Mouse (Mus musculus): Measurements from ENCODE around the gene Ccer1. TPM values are rescaled to one million over a fixed set of nuclear protein-coding genes. Genes with fewer than 3 reads are reported as not detected.
"Not testable (repeated sequence)": the region's sequence is repeated elsewhere in the genome, so short reads cannot be mapped to it uniquely, and the experiment has no call there.

Gene Ccer1
- polyA plus RNA-seq, 1 experiment from 2014 or later = not detected

DNA sequence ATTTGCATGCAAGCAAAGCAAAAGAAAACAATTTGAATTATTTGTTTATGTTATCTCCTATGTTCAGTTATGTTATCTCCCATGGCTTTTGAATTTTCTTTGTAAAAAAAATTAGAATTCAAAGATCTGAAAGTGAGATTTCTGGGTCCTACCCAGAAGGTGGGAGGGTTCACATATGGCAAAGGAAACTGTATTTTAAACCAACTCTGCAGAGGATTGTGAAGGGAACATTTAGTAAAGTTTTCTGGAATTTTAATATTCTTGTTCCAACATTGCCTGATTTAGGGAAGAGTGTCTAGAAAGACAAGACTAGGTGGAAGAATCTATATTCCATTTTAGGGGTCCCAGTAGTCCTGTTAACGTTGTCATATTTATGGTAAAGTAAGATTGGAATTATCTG lies 24.4 kb downstream of the Ccer1 start:
- Histone ChIP-seq H3K4me1 (ENCODE audit: control insufficient read depth, insufficient read depth, low read length) (no peaks in the 10 kb centered on the region), H3K4me2 (ENCODE audit: low read depth, low read length) (no peak overlapping the region), H3K27ac (replicated peaks; ENCODE audit: low read depth, low read length) (no peak overlapping the region), H3K9ac (replicated peaks; ENCODE audit: low read length) (no peak overlapping the region), H3K4me3 (ENCODE audit: low read depth, low read length) (no peak overlapping the region), H3K27me3 (ENCODE audit: control insufficient read depth, insufficient read depth, low read length) (no peaks in the 10 kb centered on the region), H3K9me3 (replicated peaks; ENCODE audit: control insufficient read depth, low read length) (no peaks in the 10 kb centered on the region), H3K36me3 (replicated peaks; ENCODE audit: control insufficient read depth, insufficient read depth, low read depth, low read length) (no peaks in the 10 kb centered on the region)
- DNase-seq (ENCODE audit: low spot score) = no peak
- 63% methylated on average over 1 of the region's 1 CpGs for WGBS
- ATAC-seq (replicated peaks; ENCODE audit: insufficient number of reproducible peaks, low FRiP score, low TSS enrichment, low read depth) = no peak

DNA sequence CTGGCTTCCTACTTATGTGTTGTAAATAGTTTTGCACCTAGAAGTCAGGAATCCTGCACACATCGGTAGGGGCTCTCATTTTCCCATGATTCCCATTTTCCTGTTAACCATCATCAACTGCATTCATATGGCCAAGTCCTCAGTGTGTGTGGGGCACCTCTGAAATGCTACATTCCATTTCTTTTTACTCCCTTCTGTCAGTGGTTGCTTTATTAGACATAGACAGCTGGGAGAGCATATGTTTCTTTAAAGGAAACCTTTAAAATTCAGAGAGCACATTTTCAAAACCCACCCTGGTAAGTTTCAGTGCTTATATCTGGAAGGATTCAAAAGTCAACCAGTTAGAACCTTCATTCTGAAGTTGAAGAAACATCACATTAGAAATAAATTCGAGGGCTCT lies 25.2 kb downstream of the Ccer1 start:
- no peak for DNase-seq (ENCODE audit: low spot score)
- H3K4me2 ChIP-seq (ENCODE audit: low read depth, low read length) = no peak overlapping the region
- H3K4me3 ChIP-seq (ENCODE audit: low read depth, low read length) = no peak overlapping the region
- H3K4me1 ChIP-seq (ENCODE audit: control insufficient read depth, insufficient read depth, low read length) = no peaks in the 10 kb centered on the region
- no peaks in the 10 kb centered on the region for H3K9me3 ChIP-seq (replicated peaks; ENCODE audit: control insufficient read depth, low read length)
- 73% methylated on average over 2 of the region's 2 CpGs for WGBS
- H3K27ac ChIP-seq (replicated peaks; ENCODE audit: low read depth, low read length) = no peak overlapping the region
- H3K36me3 ChIP-seq (replicated peaks; ENCODE audit: control insufficient read depth, insufficient read depth, low read depth, low read length) = no peaks in the 10 kb centered on the region
- ATAC-seq (replicated peaks; ENCODE audit: insufficient number of reproducible peaks, low FRiP score, low TSS enrichment, low read depth) = no peak
- no peak overlapping the region for H3K9ac ChIP-seq (replicated peaks; ENCODE audit: low read length)
- H3K27me3 ChIP-seq (ENCODE audit: control insufficient read depth, insufficient read depth, low read length) = no peaks in the 10 kb centered on the region

DNA sequence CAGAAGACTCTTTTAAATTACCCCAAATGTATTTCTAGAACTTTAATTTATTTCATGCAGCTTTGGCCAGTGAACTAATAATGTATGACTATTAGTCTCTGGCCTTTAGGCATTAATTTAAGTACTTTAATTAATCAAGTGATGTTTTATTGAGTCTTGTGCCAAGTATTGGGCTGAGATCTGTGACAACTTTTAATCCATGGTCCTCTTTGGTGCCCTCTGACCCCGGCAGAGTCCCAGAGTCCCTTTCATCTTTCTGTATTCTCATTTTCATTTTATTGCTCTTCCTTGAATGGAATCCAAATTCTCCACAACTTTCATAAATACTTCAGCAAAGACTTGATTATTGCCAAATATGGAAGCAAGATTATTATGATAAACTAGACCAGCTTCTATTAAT lies 27.8 kb downstream of the Ccer1 start:
- no peaks in the 10 kb centered on the region for H3K36me3 ChIP-seq (replicated peaks; ENCODE audit: control insufficient read depth, insufficient read depth, low read depth, low read length)
- 88% methylated on average over 1 of the region's 1 CpGs for WGBS
- no peak overlapping the region for H3K9ac ChIP-seq (replicated peaks; ENCODE audit: low read length)
- H3K27me3 ChIP-seq (ENCODE audit: control insufficient read depth, insufficient read depth, low read length) = no peaks in the 10 kb centered on the region
- H3K4me2 ChIP-seq (ENCODE audit: low read depth, low read length) = no peak overlapping the region
- no peaks in the 10 kb centered on the region for H3K4me1 ChIP-seq (ENCODE audit: control insufficient read depth, insufficient read depth, low read length)
- ATAC-seq (replicated peaks; ENCODE audit: insufficient number of reproducible peaks, low FRiP score, low TSS enrichment, low read depth) (no peak), DNase-seq (ENCODE audit: low spot score) (no peak)
- H3K27ac ChIP-seq (replicated peaks; ENCODE audit: low read depth, low read length) = no peak overlapping the region
- H3K4me3 ChIP-seq (ENCODE audit: low read depth, low read length) = no peak overlapping the region
- H3K9me3 ChIP-seq (replicated peaks; ENCODE audit: control insufficient read depth, low read length) = no peaks in the 10 kb centered on the region

DNA sequence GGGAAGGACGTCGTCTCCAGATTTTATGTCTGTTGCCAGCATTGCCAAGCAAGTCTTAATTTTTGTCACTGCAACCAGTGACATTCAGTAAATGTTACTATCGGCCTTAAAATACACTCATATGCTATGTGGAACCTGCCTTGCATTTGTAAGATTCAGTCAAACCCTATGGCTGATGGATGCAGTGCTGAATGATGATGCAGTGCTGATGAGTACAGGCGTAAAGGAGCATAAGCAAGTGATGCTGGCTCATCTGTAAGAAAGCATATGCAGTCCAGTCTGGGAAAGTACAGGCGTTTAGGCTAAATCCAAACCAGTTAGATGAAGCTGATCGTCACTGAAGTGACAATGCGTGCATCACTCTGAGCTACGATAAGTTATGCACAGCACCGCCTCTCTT lies 29.9 kb downstream of the Ccer1 start:
- ATAC-seq (replicated peaks; ENCODE audit: insufficient number of reproducible peaks, low FRiP score, low TSS enrichment, low read depth) (no peak), DNase-seq (ENCODE audit: low spot score) (no peak)
- Histone ChIP-seq H3K27ac (replicated peaks; ENCODE audit: low read depth, low read length) (no peak overlapping the region), H3K4me1 (ENCODE audit: control insufficient read depth, insufficient read depth, low read length) (no peaks in the 10 kb centered on the region), H3K9ac (replicated peaks; ENCODE audit: low read length) (no peak overlapping the region), H3K9me3 (replicated peaks; ENCODE audit: control insufficient read depth, low read length) (no peaks in the 10 kb centered on the region), H3K27me3 (ENCODE audit: control insufficient read depth, insufficient read depth, low read length) (no peaks in the 10 kb centered on the region), H3K4me3 (ENCODE audit: low read depth, low read length) (no peak overlapping the region), H3K36me3 (replicated peaks; ENCODE audit: control insufficient read depth, insufficient read depth, low read depth, low read length) (no peaks in the 10 kb centered on the region), H3K4me2 (ENCODE audit: low read depth, low read length) (no peak overlapping the region)
- 94% methylated on average over 9 of the region's 9 CpGs for WGBS

DNA sequence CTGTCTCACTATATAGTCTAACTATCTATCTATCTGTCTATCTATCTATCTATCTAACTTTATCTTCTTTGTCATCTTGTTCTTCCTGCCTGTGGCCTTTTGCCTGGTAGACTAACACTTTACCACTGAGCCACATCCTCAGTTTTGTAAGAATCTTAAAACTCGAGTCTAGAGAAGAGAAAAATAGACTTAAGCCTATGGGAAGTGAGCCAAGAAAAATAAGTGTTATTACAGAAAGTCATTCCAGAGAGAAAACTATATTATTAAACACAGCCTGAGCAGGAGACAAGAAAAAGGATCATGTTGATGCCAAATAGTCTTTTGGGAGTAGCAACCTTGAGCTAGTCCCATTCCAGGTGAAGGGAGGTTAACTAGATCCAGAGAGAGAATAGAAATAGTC lies 33.1 kb downstream of the Ccer1 start:
- no peaks in the 10 kb centered on the region for H3K9me3 ChIP-seq (replicated peaks; ENCODE audit: control insufficient read depth, low read length)
- 44% methylated on average over 1 of the region's 1 CpGs for WGBS
- no peak overlapping the region for H3K4me2 ChIP-seq (ENCODE audit: low read depth, low read length)
- no peak overlapping the region for H3K27ac ChIP-seq (replicated peaks; ENCODE audit: low read depth, low read length)
- H3K4me3 ChIP-seq (ENCODE audit: low read depth, low read length) = no peak overlapping the region
- H3K36me3 ChIP-seq (replicated peaks; ENCODE audit: control insufficient read depth, insufficient read depth, low read depth, low read length) = no peaks in the 10 kb centered on the region
- DNase-seq (ENCODE audit: low spot score) = no peak
- ATAC-seq (replicated peaks; ENCODE audit: insufficient number of reproducible peaks, low FRiP score, low TSS enrichment, low read depth) = no peak
- H3K27me3 ChIP-seq (ENCODE audit: control insufficient read depth, insufficient read depth, low read length) = no peaks in the 10 kb centered on the region
- H3K4me1 ChIP-seq (ENCODE audit: control insufficient read depth, insufficient read depth, low read length) = no peaks in the 10 kb centered on the region
- H3K9ac ChIP-seq (replicated peaks; ENCODE audit: low read length) = no peak overlapping the region

DNA sequence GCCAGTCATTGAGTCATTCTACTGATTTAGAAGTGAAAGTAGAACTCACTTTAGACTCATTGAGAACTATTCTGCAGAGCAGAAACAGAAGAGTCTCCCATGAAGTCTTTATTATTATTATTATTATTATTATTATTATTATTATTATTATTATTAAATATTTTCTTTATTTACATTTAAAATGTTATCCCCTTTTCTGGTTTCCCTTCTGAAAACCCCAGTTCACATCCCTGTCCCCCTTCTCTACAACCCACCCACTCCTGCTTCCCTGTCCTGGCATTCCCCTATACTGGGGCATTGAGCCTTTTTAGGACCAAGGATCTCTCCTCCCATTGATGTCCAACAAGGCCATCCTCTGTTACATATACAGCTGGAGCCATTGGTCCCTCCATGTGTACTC lies 33.8 kb downstream of the Ccer1 start, which contains the start of gene C030005K15Rik:
Gene C030005K15Rik (minus strand): TSS at position 101 of the 400 bp plus-strand sequence.
- not testable (repeated sequence) for DNase-seq (ENCODE audit: low spot score); H3K4me1 ChIP-seq (ENCODE audit: control insufficient read depth, insufficient read depth, low read length); H3K9me3 ChIP-seq (replicated peaks; ENCODE audit: control insufficient read depth, low read length); H3K36me3 ChIP-seq (replicated peaks; ENCODE audit: control insufficient read depth, insufficient read depth, low read depth, low read length); H3K27me3 ChIP-seq (ENCODE audit: control insufficient read depth, insufficient read depth, low read length); H3K4me3 ChIP-seq (ENCODE audit: low read depth, low read length); ATAC-seq (replicated peaks; ENCODE audit: insufficient number of reproducible peaks, low FRiP score, low TSS enrichment, low read depth); H3K27ac ChIP-seq (replicated peaks; ENCODE audit: low read depth, low read length); H3K4me2 ChIP-seq (ENCODE audit: low read depth, low read length); H3K9ac ChIP-seq (replicated peaks; ENCODE audit: low read length)

Other genes with a start within 250 kb of the Ccer1 start
- 17.9 and 20.7 TPM in 2 replicates for gene Dcn, start 213.4 kb upstream of the Ccer1 start, polyA plus RNA-seq (2014; fragmentation: Nextera tagmentation; extraction: Ambion mirVana)
- gene Lum, start 127.9 kb upstream of the Ccer1 start, polyA plus RNA-seq (2014; fragmentation: Nextera tagmentation; extraction: Ambion mirVana) = 106 and 116 TPM in 2 replicates
- gene Kera, start 86.2 kb upstream of the Ccer1 start, polyA plus RNA-seq (2014; fragmentation: Nextera tagmentation; extraction: Ambion mirVana) = 1.3 and 3.2 TPM in 2 replicates
- gene Epyc, start 49.0 kb upstream of the Ccer1 start, polyA plus RNA-seq (2014; fragmentation: Nextera tagmentation; extraction: Ambion mirVana) = 2.0 and 2.1 TPM in 2 replicates
- gene C030005K15Rik, start 33.7 kb downstream of the Ccer1 start, polyA plus RNA-seq (2014; fragmentation: Nextera tagmentation; extraction: Ambion mirVana) = not detected in 2 replicates

Data from embryonic facial prominence, embryonic 11.5 days (tissue).